Mouse (Mus musculus) kidney, postnatal 36 days (tissue): Measurements from ENCODE around the gene Gm11096.

ENCODE experiments used
- DNase-seq, 2 experiments: peaks; one replicate each; pipeline ENCODE4 v3.0.0; 2021 to 2022; ENCODE audit warnings: mixed read lengths in 2 of 2

Gene Gm11096

DNA sequence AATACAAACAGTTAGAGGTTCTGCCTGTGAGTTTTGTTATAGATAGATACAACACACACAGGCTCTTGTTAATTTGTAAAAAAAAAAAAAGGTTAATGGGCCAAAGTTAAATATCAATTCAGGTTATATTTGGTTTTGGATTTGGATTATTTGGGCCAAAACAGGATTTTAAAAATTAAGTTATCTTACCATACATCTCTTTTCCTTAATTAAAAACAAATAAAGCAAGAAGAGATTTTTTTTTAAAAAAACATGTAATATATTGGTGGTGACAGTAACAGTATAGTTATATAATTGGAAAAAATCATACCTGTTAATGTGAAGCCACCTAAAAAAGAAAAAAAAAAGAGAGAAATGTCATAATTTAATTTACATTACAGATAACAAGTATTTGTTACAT, at the start of gene Gm11096:
Gm11096 (plus strand) TSS at position 301 of the 400 bp plus-strand sequence.
- DNase-seq, result no peak

DNA sequence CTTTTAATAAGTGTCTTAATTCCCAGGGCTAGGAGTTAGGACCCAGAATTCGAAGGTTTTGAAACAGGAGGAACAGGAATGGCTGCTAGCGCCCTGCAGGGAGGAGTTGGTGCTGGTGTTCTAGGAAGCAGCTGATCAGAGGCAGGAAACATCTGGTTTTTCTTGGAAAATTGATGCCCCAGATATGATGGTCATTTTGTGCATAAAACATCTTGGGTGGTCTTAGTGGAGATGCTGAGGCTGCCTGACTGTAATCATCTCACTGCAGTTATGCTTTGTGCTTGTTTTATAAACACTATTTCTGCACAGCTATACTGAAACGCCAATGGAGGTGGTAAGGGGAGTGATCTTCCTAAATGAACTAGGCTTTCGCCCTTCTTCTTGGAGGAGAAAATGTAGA, 48.5 kb upstream of the Gm11096 start:
- DNase-seq, result no peak

DNA sequence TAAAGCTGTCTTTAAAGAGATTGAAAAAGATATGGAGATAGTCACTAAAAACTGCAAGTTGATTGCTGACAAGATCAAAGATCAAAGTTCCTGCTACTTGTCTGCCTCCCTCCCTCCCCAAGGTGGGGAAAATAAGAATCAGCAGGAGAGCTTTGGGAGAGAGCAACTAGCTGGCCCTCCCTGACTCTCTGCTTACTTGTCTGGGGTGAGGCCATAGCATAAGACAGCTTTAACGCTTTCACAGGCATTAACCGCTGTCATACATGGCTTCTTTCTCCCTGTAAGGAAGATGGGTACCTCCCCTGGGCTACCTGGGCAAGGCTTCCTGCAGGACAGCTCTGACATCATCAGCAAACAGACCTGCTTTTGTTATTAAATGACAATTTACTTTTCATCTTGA, 47.4 kb upstream of the Gm11096 start:
- no peak for DNase-seq

GRCm38 (mm10) chr17:81397434-81397833, 44.1 kb upstream of the Gm11096 start:
- no peak for DNase-seq

- DNase-seq, result no peak
Observed at GRCm38 (mm10) chr17:81400377-81400776, 41.2 kb upstream of the Gm11096 start.

DNA sequence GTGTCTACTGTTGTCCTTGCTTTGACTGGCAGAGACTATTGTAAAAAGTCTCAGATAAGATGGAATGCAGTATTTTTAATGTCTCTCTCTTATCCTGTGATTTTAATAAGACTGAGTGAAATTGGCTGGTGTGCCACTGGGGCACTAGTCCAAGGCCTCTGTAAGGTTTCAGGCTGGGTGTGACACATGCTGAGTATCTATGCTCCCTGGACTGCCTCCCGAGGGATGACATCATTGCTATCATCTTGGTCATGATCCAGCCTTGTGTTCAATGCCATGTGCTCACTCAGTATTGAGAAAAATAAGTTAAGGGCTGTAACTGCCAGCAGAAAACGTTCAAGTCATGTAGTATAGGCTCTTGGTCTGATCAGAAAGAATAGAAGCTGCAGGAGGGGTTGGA, 38.9 kb upstream of the Gm11096 start:
- DNase-seq, result no peak

DNA sequence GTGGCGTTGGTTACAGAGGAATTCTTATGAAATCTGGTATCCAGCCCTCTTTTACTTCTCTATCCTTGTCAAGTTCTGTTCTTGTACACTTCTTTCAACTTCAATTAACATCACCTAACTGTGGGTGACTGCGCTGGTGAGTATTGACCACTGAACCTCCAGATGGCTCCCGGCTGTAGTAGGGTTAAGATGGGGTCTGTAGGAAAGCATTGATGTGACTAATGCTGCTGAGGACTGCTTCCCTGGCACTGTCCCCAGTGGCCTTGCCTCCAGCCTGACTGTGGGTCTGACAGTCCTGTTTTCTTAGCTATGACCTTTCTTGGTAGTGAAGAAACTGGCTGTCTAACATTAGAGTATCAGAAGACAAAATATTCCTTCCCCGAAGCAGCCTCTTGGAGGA, 38.4 kb upstream of the Gm11096 start:
- peak in 1 of 2 experiments; percentile 7 for DNase-seq

DNA sequence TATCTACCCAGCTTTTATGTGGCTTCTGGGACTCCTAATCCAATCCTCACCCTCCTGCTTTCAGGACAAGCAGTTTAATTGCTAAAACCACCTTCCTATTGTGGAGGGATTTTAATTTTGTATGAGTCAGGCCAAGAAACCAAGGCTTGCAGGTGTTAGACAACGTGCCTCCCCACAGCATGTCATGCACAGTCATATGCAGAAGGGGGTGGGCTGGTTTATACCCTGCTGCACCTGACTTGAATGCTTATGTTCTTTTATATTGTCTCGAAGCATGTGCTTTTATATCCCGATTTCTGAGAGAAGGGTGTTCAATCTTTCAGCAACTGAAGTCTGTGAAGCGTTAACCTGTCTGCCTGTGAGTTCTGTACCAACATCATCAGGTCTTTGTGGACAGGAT, 37.3 kb upstream of the Gm11096 start:
- no peak for DNase-seq

DNA sequence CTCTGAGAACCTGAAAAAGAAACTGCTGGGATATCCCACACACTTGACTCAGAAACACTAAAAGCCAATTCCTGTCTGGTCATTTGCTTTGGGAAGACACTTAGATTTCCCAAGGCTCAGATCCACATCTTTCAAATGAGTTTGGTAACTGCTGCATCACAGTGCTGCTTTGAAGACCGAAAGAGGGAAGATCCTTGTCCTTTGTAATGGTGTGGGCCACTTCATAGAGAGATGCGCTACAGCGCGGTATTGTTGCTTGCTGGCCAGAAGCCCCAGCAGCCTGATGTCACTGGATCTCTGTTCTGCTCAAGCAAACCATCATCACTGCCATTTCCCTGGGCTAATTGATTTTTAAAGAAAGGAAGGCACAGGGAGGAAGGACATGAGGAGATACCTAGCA, 28.8 kb upstream of the Gm11096 start:
- DNase-seq, result no peak

- peak; percentile 11 to 46 for DNase-seq
Observed at GRCm38 (mm10) chr17:81416361-81417114, 25.0 kb upstream of the Gm11096 start.

GRCm38 (mm10) chr17:81419802-81420459, 21.6 kb upstream of the Gm11096 start:
- no peak for DNase-seq

DNA sequence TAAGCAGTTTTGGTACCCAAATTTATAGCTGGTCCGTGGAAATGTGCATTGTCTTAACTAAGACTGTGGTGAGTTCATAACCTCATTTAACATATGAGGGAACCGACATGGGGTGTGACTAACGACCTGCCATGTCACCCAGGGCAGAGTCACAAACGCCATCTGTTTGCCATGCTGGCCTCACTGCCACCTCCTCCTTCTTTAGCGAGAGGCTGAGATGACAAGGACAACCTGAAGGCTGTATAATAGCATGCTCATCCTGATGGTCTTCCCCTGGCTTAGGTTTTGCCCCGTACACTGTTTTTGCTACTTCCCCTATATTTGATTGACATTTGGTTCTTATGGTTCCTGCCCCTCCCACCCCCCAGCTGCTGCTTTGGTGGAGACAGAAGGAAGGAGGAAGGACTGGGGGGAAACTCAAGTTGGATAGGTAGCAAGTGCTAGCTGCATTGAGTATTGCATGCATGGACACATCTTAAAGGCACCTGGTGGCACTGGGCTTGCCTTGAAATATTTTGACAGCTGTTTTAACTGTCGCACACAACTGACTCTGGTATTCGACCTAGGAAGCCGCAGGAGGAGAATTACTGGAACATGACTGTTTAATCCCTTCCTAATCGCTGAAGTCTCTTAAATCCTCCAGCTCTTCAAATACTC, 17.2 kb upstream of the Gm11096 start:
- no peak for DNase-seq

GRCm38 (mm10) chr17:81427245-81427644, 14.3 kb upstream of the Gm11096 start:
- no peak for DNase-seq

DNA sequence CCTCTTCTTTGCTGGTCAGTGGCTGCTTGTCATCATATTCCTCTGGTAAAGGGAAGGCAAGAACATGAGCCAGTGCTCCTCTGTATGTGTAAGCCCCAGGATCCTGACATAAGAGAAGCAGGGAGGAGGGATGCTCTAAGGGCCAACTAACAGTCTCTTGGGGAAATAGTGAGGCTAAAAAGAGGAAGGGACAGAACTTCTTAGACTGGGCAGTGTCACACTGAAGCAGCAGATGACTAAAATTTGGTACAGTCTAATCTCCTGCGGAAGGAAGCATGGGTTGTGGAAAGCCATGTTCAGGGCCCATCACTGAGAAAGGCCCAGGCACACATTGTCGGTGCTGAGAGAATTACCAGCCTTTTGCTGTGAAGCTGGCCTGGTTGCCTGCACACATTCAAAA, 8.8 kb upstream of the Gm11096 start:
- DNase-seq, result no peak

DNA sequence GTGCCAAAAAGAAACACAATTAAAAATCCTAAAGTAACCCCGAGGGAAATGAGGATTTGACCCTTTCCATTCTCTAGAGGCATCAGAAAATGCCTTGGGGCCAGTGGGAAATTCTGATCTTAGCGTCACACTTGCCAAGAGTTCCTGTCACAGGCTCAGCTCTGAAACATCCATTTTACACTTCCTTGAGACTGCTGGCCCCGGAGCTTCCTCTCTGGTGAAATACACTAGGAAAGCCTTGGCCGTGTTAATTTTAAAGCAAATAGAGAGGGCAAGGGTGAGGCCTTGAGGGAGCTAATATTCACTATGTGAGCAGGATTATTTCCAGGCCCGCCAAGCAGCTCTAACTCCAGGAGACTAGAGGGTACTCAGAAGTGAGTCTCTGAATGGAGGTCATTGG, 8.4 kb upstream of the Gm11096 start:
- peak; percentile 29 to 47 for DNase-seq

GRCm38 (mm10) chr17:81455269-81455668, 13.7 kb downstream of the Gm11096 start:
- no peak for DNase-seq

DNA sequence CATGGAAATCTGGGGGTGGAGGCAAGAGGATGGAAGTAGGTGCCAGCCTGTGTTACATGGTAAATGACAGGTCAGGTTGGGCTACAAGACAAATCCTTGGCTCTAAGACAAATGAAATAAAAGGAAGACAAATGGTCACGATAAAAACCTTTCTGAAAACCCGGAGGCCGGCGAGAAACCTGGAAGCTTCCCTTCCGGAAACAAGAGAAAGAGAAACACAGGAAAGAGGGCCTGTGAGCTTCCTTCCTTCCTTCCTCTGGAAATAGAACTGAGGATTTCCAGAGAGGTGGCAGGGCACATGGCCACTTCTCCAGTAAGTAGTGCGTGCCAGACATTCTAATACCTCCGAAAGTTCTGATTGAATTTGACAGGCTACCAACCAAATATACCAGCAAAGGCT, 14.4 kb downstream of the Gm11096 start:
- no peak for DNase-seq

- DNase-seq, result no peak
Observed at GRCm38 (mm10) chr17:81459379-81459778, 17.8 kb downstream of the Gm11096 start.

GRCm38 (mm10) chr17:81468941-81469340, 27.4 kb downstream of the Gm11096 start:
- no peak for DNase-seq

DNA sequence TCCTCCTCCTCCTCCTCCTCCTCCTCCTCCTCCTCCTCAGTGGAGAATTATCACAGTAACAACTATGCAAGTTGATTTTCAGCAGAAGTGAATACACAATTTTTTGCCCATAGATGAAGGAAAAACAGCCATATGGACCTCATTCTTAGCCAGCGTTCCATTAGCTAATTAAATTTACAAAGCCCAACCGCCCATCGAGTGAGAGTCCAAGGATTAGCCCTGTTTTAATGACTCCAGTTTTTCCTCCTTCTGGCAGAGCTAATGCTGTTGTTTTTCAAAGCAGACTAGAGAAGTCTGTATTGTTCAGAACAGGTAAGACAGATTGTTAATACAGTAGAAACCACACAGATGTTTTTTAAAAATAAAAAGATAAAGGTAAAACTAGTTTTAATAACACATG, 31.8 kb downstream of the Gm11096 start:
- DNase-seq, result no peak

DNA sequence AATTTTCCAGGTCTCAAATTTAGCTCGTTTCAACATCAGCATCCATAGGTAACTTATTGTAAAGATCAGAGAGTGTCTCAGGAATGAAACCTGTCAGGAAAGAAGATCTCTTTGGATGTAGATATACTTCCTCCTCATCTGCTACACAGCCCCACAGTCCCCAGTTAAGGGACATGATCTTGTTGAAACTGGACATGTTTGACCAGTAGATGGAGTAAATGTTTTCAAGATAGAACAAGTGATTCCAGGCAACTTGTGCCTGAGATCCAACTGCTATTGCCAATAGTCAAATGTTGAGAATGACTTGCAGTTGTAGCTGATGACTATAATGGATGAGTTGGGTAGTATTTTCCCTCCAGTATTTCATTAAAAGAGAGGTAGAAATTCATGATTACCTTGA, 35.9 kb downstream of the Gm11096 start:
- peak in 1 of 2 experiments; percentile 12 for DNase-seq

GRCm38 (mm10) chr17:81479807-81480206, 38.2 kb downstream of the Gm11096 start:
- no peak for DNase-seq

GRCm38 (mm10) chr17:81480351-81481161, 39.0 kb downstream of the Gm11096 start:
- peak; percentile 86 to 90 for DNase-seq
